9 mouse cellular contexts compared by ENCODE assay signal in genomic region chrX:129749571-129750061, GRCm38 (mm10). TPM values are rescaled to one million over a fixed set of nuclear protein-coding genes. Genes with fewer than 3 reads are reported as not detected.
DNase-seq lines count a peak whose midpoint lies in the region; ATAC-seq and TF ChIP-seq lines count a peak whose summit lies in the region.
"Had no signal": no experiment of that assay in that cellular context is flagged by ENCODE, and none has a peak within 500 bp of the region (broad histone marks: within the 10 kb centered on the region; RNA-seq: fewer than 3 reads in every experiment).

Gene Diaph2 (plus strand): TSS chrX:129749742.

- no peaks in the 10 kb centered on the region for H3K36me3 ChIP-seq in erythroblast, embryonic 14.5 days (ENCODE audit: control insufficient read depth)
- H3K36me3 ChIP-seq in heart, embryonic 12.5 days: no peaks in the 10 kb centered on the region
- H3K36me3 ChIP-seq in kidney, embryonic 16.5 days (ENCODE audit: insufficient read depth, low read length): no peaks in the 10 kb centered on the region
- no peaks in the 10 kb centered on the region for H3K36me3 ChIP-seq in liver, adult 2 months (ENCODE audit: control insufficient read depth, insufficient read depth, low read length)
- H3K36me3 ChIP-seq: G1E had no signal

- H3K27ac ChIP-seq in heart, embryonic 12.5 days (ENCODE audit: poor library complexity, severe bottlenecking): peak within 1 kb of the TSS; percentile 46; the same call in 1 of the 2 replicates
- H3K27ac ChIP-seq in kidney, embryonic 16.5 days (ENCODE audit: low read length): 0 out of 2 replicates have a peak within 1 kb of the TSS, but pooled peaks have one; percentile 6
- H3K27ac ChIP-seq in liver, adult 2 months (replicated peaks; ENCODE audit: insufficient read depth, low read depth, low read length): peak within 1 kb of the TSS; percentile 91

- 0 out of 2 replicates have a peak, but pooled peaks have one; percentile 29 for TF ChIP-seq POLR2A in brain, embryonic 14.5 days (IDR thresholded peaks at IDR 0.05; ENCODE audit: borderline replicate concordance, extremely low read depth, insufficient read depth, insufficient read length, poor library complexity, severe bottlenecking)
- peak; percentile 76 for TF ChIP-seq POLR2A in liver, adult 2 months (IDR thresholded peaks at IDR 0.05; ENCODE audit: extremely low read depth, insufficient read depth, low read length)

- DNase-seq in 416B (ENCODE audit: low read depth): peak; percentile 91
- peak; percentile 89 for DNase-seq in brain, embryonic 14.5 days (ENCODE audit: low read depth)
- DNase-seq in liver, adult 2 months (ENCODE audit: extremely low read depth, low read depth, low spot score): peak; percentile 82
- DNase-seq in spleen, postnatal 36 days (ENCODE audit: low spot score in 2 of 2): peak; percentile 83 to 84

- H3K9ac ChIP-seq in heart, embryonic 12.5 days: peak within 1 kb of the TSS; percentile 74
- peak within 1 kb of the TSS; percentile 64 for H3K9ac ChIP-seq in kidney, embryonic 16.5 days (replicated peaks; ENCODE audit: low read length)
- H3K9ac ChIP-seq in liver, adult 2 months (ENCODE audit: low read depth, low read length): peak within 1 kb of the TSS; percentile 86

- 14% methylated on average over 49 of the region's 49 CpGs for WGBS in heart, embryonic 12.5 days
- 13% methylated on average over 38 of the region's 49 CpGs for WGBS in kidney, embryonic 16.5 days
- WGBS in liver, adult 2 months: 0% methylated on average over 31 of the region's 49 CpGs

- H3K4me2 ChIP-seq in heart, embryonic 12.5 days: peak within 1 kb of the TSS; percentile 71
- H3K4me2 ChIP-seq in kidney, embryonic 16.5 days (replicated peaks; ENCODE audit: low read depth, low read length): peak within 1 kb of the TSS; percentile 54

- H3K79me2 ChIP-seq in liver, adult 2 months (ENCODE audit: control insufficient read depth, insufficient read depth, low read length): peaks cover 2% of the 10 kb centered on the region; the same call in 1 of the 2 replicates

- H3K9me3 ChIP-seq in erythroblast, embryonic 14.5 days (ENCODE audit: control insufficient read depth, low read length): peaks cover 5% of the 10 kb centered on the region
- H3K9me3 ChIP-seq in heart, embryonic 12.5 days (replicated peaks): no peaks in the 10 kb centered on the region
- no peaks in the 10 kb centered on the region for H3K9me3 ChIP-seq in kidney, embryonic 16.5 days (ENCODE audit: low read length)

- no peaks in the 10 kb centered on the region for H3K4me1 ChIP-seq in erythroblast, embryonic 14.5 days (ENCODE audit: control insufficient read depth)
- H3K4me1 ChIP-seq in heart, embryonic 12.5 days (replicated peaks): no peaks in the 10 kb centered on the region
- no peaks in the 10 kb centered on the region for H3K4me1 ChIP-seq in kidney, embryonic 16.5 days (ENCODE audit: insufficient read depth, low read length)
- H3K4me1 ChIP-seq in liver, adult 2 months (ENCODE audit: control insufficient read depth, insufficient read depth, low read length): peaks cover 3% of the 10 kb centered on the region; the same call in 1 of the 2 replicates

- no peak for TF ChIP-seq CTCF in brain, embryonic 14.5 days (IDR thresholded peaks at IDR 0.05; ENCODE audit: borderline replicate concordance, extremely low read depth, insufficient read depth, insufficient read length)
- no peak for TF ChIP-seq CTCF in liver, adult 2 months (IDR thresholded peaks at IDR 0.05; ENCODE audit: low read depth, low read length)

- peak within 1 kb of the TSS; percentile 51 for H3K4me3 ChIP-seq in erythroblast, embryonic 14.5 days (replicated peaks)
- H3K4me3 ChIP-seq in heart, embryonic 12.5 days: peak within 1 kb of the TSS; percentile 62
- peak within 1 kb of the TSS; percentile 61 for H3K4me3 ChIP-seq in kidney, embryonic 16.5 days (ENCODE audit: low read length)
- H3K4me3 ChIP-seq in liver, adult 2 months (ENCODE audit: insufficient read depth, low read depth, low read length): peak within 1 kb of the TSS; percentile 89

- peak; percentile 90 for ATAC-seq in heart, embryonic 12.5 days (ENCODE audit: insufficient number of reproducible peaks, low FRiP score)
- ATAC-seq in kidney, embryonic 16.5 days (ENCODE audit: low FRiP score, low TSS enrichment): peak; percentile 97
- ATAC-seq in monocyte, adult 5-6 weeks (replicated peaks; ENCODE audit: insufficient number of reproducible peaks, low FRiP score, low TSS enrichment, poor library complexity, severe bottlenecking): peak; percentile 98

- peaks cover 20% of the 10 kb centered on the region for H3K27me3 ChIP-seq in erythroblast, embryonic 14.5 days (ENCODE audit: control insufficient read depth)
- no peaks in the 10 kb centered on the region for H3K27me3 ChIP-seq in heart, embryonic 12.5 days (replicated peaks)
- no peaks in the 10 kb centered on the region for H3K27me3 ChIP-seq in kidney, embryonic 16.5 days (ENCODE audit: insufficient read depth, low read length)
- no peaks in the 10 kb centered on the region for H3K27me3 ChIP-seq in liver, adult 2 months (ENCODE audit: control insufficient read depth, insufficient read depth, low read length)

RNA-seq across cellular contexts. Expression of gene Diaph2, which starts in this region (rescaled TPM):
- 3.9 and 4.6 TPM in 2 replicates for polyA plus RNA-seq in brain, embryonic 14.5 days (2012; rRNA removed)
- polyA plus RNA-seq in erythroblast, embryonic 14.5 days (2012): 0.05 TPM in 1 of 2 replicates, not detected in the other
- 6.4 and 7.5 TPM in 2 replicates for polyA plus RNA-seq in heart, embryonic 12.5 days (2016; fragmentation: Nextera tagmentation; extraction: Ambion mirVana)
- 4.4 and 5.2 TPM in 2 replicates for polyA plus RNA-seq in kidney, embryonic 16.5 days (2015; fragmentation: Nextera tagmentation; extraction: Ambion mirVana)
- total RNA-seq in liver, adult 2 months (2014; rRNA removed): 10.9 and 13.3 TPM in 2 replicates
- 2.2 and 3.2 TPM in 2 replicates for polyA plus RNA-seq in liver, adult 2 months (2012; rRNA removed)
- 30.8 to 53.5 TPM (median 37.5 TPM) in 3 replicates for total RNA-seq in monocyte, adult 5-6 weeks (2017)
- total RNA-seq: G1E had no signal
- polyA plus RNA-seq: G1E had no signal

Comparison
In these comparisons a context has a peak if more than half of its experiments do, and no peak if none do; other contexts are left out.
1. Peak in every context shown above with its lines: DNase-seq, ATAC-seq, H3K4me3 ChIP-seq and H3K27ac ChIP-seq.
2. H3K27ac ChIP-seq: peak in every context shown above with its lines; median percentile 91 in liver, adult 2 months; 46 in heart, embryonic 12.5 days; 6 in kidney, embryonic 16.5 days.